Mouse (Mus musculus): ENCODE results near the gene Zfp934. TPM values are rescaled to one million over a fixed set of nuclear protein-coding genes. Genes with fewer than 3 reads are reported as not detected.
"Not testable (repeated sequence)": the region's sequence is repeated elsewhere in the genome, so short reads cannot be mapped to it uniquely, and the experiment has no call there.

Zfp934 gene
- not detected in 2 replicates for polyA plus RNA-seq (2012; ENCODE audit: insufficient read depth, low replicate concordance)

DNA sequence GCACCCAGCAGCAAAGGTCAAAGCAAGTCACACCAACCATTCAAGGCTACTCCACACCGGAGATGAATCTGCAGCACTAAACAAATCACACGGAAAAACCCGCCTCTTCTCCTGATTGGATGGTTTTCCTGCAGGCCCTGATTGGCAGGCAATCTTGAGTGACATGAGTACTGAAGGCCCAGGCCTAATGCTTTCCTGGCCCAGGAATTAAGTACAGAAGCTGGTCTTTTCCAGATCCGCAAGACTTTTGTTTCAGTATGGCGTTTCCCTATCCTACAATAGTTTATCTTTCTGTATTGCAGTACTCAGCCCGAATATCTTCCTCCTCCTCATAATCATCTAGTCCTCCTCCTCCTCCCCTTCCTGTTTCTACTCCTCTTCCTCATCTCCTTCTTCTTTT, at the start of gene Zfp934:
Gene Zfp934 (minus strand): TSS at position 101 of the 400 bp plus-strand sequence.
- not testable (repeated sequence) for H3K9me3 ChIP-seq; H3K27me3 ChIP-seq (replicated peaks); H3K4me3 ChIP-seq (replicated peaks); H3K36me3 ChIP-seq (replicated peaks; ENCODE audit: low read length); H3K4me1 ChIP-seq

- H3K36me3 ChIP-seq (replicated peaks; ENCODE audit: low read length); H3K4me1 ChIP-seq; H3K9me3 ChIP-seq; H3K27me3 ChIP-seq (replicated peaks); H3K4me3 ChIP-seq (replicated peaks): not testable (repeated sequence)
Observed at GRCm38 (mm10) chr13:62617449-62617848, 46.5 kb upstream of the Zfp934 start.

- H3K4me1 ChIP-seq; H3K4me3 ChIP-seq (replicated peaks); H3K36me3 ChIP-seq (replicated peaks; ENCODE audit: low read length); H3K9me3 ChIP-seq; H3K27me3 ChIP-seq (replicated peaks): not testable (repeated sequence)
Observed at GRCm38 (mm10) chr13:62561696-62562095, 9.3 kb downstream of the Zfp934 start.

GRCm38 (mm10) chr13:62558189-62559110, 12.5 kb downstream of the Zfp934 start, which contains the start of gene Zfp935:
Zfp935 (minus strand) TSS chr13:62558511.
- not testable (repeated sequence) for H3K27me3 ChIP-seq (replicated peaks); H3K36me3 ChIP-seq (replicated peaks; ENCODE audit: low read length); H3K4me1 ChIP-seq
- Histone ChIP-seq H3K4me3 (replicated peaks) (peak within 1 kb of the TSS; percentile 85), H3K9me3 (peaks cover 18% of the 10 kb centered on the region)

DNA sequence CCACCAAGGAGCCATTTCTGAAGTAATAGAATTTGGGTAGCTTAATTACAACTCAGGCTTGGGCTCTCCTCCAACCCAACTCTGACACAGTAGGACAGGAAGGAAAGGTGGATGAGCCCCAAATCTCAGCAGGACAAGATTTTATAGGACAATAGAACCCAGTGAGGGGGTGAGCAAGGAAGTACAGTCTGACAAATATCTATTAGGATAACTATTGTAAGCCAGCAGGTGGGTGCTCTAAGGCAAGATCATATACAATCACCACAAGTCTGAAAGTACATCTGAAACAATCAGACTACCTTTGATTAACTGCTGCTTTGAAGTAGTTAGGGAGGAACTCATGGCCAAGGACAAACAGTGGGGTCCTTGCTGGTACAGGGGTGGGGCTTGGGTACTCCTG, 40.9 kb downstream of the Zfp934 start:
- H3K27me3 ChIP-seq (replicated peaks); H3K36me3 ChIP-seq (replicated peaks; ENCODE audit: low read length); H3K9me3 ChIP-seq; H3K4me1 ChIP-seq; H3K4me3 ChIP-seq (replicated peaks): not testable (repeated sequence)

GRCm38 (mm10) chr13:62510641-62511420, 60.2 kb downstream of the Zfp934 start:
- H3K9me3 ChIP-seq, result not testable (repeated sequence)

GRCm38 (mm10) chr13:62472661-62473060, 98.3 kb downstream of the Zfp934 start:
- not testable (repeated sequence) for H3K4me1 ChIP-seq; H3K36me3 ChIP-seq (replicated peaks; ENCODE audit: low read length); H3K27me3 ChIP-seq (replicated peaks); H3K9me3 ChIP-seq; H3K4me3 ChIP-seq (replicated peaks)

More at GRCm38 (mm10) chr13:62510641-62511420, 60.2 kb downstream of the Zfp934 start:
- H3K27me3 ChIP-seq (replicated peaks); H3K4me1 ChIP-seq; H3K4me3 ChIP-seq (replicated peaks); H3K36me3 ChIP-seq (replicated peaks; ENCODE audit: low read length): not testable (repeated sequence)

GRCm38 (mm10) chr13:62469947-62470346, 101.1 kb downstream of the Zfp934 start:
- H3K9me3 ChIP-seq; H3K36me3 ChIP-seq (replicated peaks; ENCODE audit: low read length); H3K4me1 ChIP-seq; H3K27me3 ChIP-seq (replicated peaks); H3K4me3 ChIP-seq (replicated peaks): not testable (repeated sequence)

DNA sequence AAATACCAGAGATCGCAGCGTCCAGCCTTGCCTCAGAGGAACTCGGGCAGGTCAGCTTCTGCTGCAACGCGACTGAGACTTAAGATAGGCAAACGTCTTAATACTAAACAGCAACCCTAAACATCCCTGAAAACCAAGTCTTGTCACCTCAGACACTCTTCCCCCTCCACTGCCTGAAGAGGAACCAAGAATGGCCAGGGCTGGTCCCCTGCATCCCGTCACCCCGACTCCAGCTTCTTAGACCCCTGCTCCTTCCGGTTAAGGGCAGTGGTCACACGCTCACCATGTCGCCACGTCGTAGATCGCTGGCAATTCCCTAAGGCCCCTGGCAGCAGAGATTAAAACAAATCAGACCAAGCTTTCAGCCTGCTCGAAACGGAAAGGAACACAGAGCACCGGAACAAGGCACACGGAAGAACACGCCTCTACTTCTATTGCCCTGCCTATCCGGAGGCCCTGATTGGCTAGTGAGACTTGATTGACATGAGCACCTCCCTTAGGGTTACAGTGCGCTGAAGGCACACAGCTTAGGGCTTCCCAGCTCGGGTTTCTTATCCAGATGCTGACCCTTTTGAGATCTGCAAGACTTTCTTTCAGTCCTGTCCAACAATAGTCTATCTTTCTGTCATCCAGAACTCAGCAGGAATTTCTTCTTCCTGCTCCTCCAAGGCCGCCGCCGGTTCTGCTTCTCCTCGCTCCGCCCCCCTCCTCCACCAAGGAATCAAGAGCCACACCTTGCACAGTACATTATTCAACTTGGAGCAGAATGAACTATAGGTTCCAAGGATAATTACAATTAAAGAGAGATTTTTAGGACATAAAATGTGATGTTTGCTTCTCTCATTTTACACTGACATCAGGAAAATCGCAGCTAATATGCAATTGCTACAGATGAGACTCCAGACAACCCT, 104.3 kb downstream of the Zfp934 start, which contains the start of gene Gm49359:
Gene Gm49359 (minus strand): TSS at position 409 of the 911 bp plus-strand sequence.
- not testable (repeated sequence) for H3K4me1 ChIP-seq

More for the DNA sequence above, 104.3 kb downstream of the Zfp934 start, which contains the start of gene Gm49359:
- not testable (repeated sequence) for H3K9me3 ChIP-seq; H3K36me3 ChIP-seq (replicated peaks; ENCODE audit: low read length); H3K27me3 ChIP-seq (replicated peaks)
- H3K4me3 ChIP-seq (replicated peaks), result peak within 1 kb of the TSS; percentile 94

Other genes with a start within 250 kb of the Zfp934 start
- gene Gm3604, start 188.0 kb downstream of the Zfp934 start, polyA plus RNA-seq (2012; ENCODE audit: insufficient read depth, low replicate concordance), result not detected in 2 replicates
- gene Gm49359, start 104.4 kb downstream of the Zfp934 start, polyA plus RNA-seq (2012; ENCODE audit: insufficient read depth, low replicate concordance), result not detected in 2 replicates
- gene Zfp935, start 12.7 kb downstream of the Zfp934 start, polyA plus RNA-seq (2012; ENCODE audit: insufficient read depth, low replicate concordance), result not detected in 2 replicates
- not detected in 2 replicates for gene 6720489N17Rik, start 53.0 kb upstream of the Zfp934 start, polyA plus RNA-seq (2012; ENCODE audit: insufficient read depth, low replicate concordance)
- gene Platr25, start 189.5 kb upstream of the Zfp934 start, polyA plus RNA-seq (2012; ENCODE audit: insufficient read depth, low replicate concordance), result not detected in 2 replicates
- gene Gm5141, start 214.6 kb upstream of the Zfp934 start, polyA plus RNA-seq (2012; ENCODE audit: insufficient read depth, low replicate concordance), result not detected in 2 replicates